Mouse (Mus musculus): ENCODE measurements around the gene Cs. TPM values are rescaled to one million over a fixed set of nuclear protein-coding genes. Genes with fewer than 3 reads are reported as not detected.

The Cs gene
- polyA plus RNA-seq, 1 experiment from 2014 or later, result 211 TPM

GRCm38 (mm10) chr10:128368402-128369217 is 31.1 kb downstream of the Cs start, which contains the start of gene Coq10a:
Gene Coq10a, minus strand, starts transcription at chr10:128368997.
- Histone ChIP-seq H3K27ac (ENCODE audit: low read depth) (peak within 1 kb of the TSS; percentile 96), H3K9ac (peak within 1 kb of the TSS; percentile 70), H3K9me3 (ENCODE audit: low read depth, low read length) (no peaks in the 10 kb centered on the region), H3K36me3 (ENCODE audit: insufficient read depth) (peaks cover 9% of the 10 kb centered on the region), H3K27me3 (ENCODE audit: insufficient read depth, low read length) (no peaks in the 10 kb centered on the region), H3K4me1 (ENCODE audit: insufficient read depth) (peaks cover 8% of the 10 kb centered on the region), H3K4me3 (ENCODE audit: low read depth, low read length) (peak within 1 kb of the TSS; percentile 69), H3K4me2 (peak within 1 kb of the TSS; percentile 93)
- ATAC-seq (ENCODE audit: insufficient read depth) (peak; percentile 97), DNase-seq (peak; percentile 92)
- WGBS, result under 1% methylated on average over 82 of the region's 87 CpGs
- TF ChIP-seq CTCF (IDR thresholded peaks at IDR 0.05; ENCODE audit: low read depth), result no peak

GRCm38 (mm10) chr10:128369218-128369543 is 31.6 kb downstream of the Cs start:
- H3K27ac ChIP-seq (ENCODE audit: low read depth), result peak overlapping the region; percentile 96
- no peaks in the 10 kb centered on the region for H3K27me3 ChIP-seq (ENCODE audit: insufficient read depth, low read length)
- H3K36me3 ChIP-seq (ENCODE audit: insufficient read depth), result peaks cover 6% of the 10 kb centered on the region
- H3K4me2 ChIP-seq, result peak overlapping the region; percentile 93
- no peak for TF ChIP-seq CTCF (IDR thresholded peaks at IDR 0.05; ENCODE audit: low read depth)
- DNase-seq, result no peak
- ATAC-seq (ENCODE audit: insufficient read depth), result no peak
- H3K9ac ChIP-seq, result peak overlapping the region; percentile 70
- H3K9me3 ChIP-seq (ENCODE audit: low read depth, low read length), result no peaks in the 10 kb centered on the region
- peak overlapping the region; percentile 69 for H3K4me3 ChIP-seq (ENCODE audit: low read depth, low read length)
- peaks cover 8% of the 10 kb centered on the region for H3K4me1 ChIP-seq (ENCODE audit: insufficient read depth)
- WGBS, result 3% methylated on average over 9 of the region's 9 CpGs

GRCm38 (mm10) chr10:128369599-128369998 is 32.1 kb downstream of the Cs start:
- H3K36me3 ChIP-seq (ENCODE audit: insufficient read depth), result peaks cover 6% of the 10 kb centered on the region
- H3K4me1 ChIP-seq (ENCODE audit: insufficient read depth), result peaks cover 8% of the 10 kb centered on the region
- no peaks in the 10 kb centered on the region for H3K9me3 ChIP-seq (ENCODE audit: low read depth, low read length)
- H3K4me3 ChIP-seq (ENCODE audit: low read depth, low read length), result peak overlapping the region; percentile 69
- DNase-seq (no peak), ATAC-seq (ENCODE audit: insufficient read depth) (no peak)
- H3K27me3 ChIP-seq (ENCODE audit: insufficient read depth, low read length), result no peaks in the 10 kb centered on the region
- H3K27ac ChIP-seq (ENCODE audit: low read depth), result peak overlapping the region; percentile 96
- 0 out of 2 replicates have a peak overlapping the region, but pooled peaks have one; percentile 70 for H3K9ac ChIP-seq
- no peak for TF ChIP-seq CTCF (IDR thresholded peaks at IDR 0.05; ENCODE audit: low read depth)
- peak overlapping the region; percentile 93 for H3K4me2 ChIP-seq
- WGBS, result 69% methylated on average over 6 of the region's 6 CpGs

- H3K4me2 ChIP-seq, result no peak overlapping the region
- TF ChIP-seq CTCF (IDR thresholded peaks at IDR 0.05; ENCODE audit: low read depth), result no peak
- H3K27ac ChIP-seq (ENCODE audit: low read depth), result no peak overlapping the region
- WGBS, result 55% methylated on average over 6 of the region's 6 CpGs
- H3K9me3 ChIP-seq (ENCODE audit: low read depth, low read length), result no peaks in the 10 kb centered on the region
- no peak overlapping the region for H3K9ac ChIP-seq
- DNase-seq, result no peak
- ATAC-seq (ENCODE audit: insufficient read depth), result no peak
- peaks cover 8% of the 10 kb centered on the region for H3K4me1 ChIP-seq (ENCODE audit: insufficient read depth)
- H3K27me3 ChIP-seq (ENCODE audit: insufficient read depth, low read length), result no peaks in the 10 kb centered on the region
- H3K4me3 ChIP-seq (ENCODE audit: low read depth, low read length), result no peak overlapping the region
- peaks cover 3% of the 10 kb centered on the region for H3K36me3 ChIP-seq (ENCODE audit: insufficient read depth)
Observed at GRCm38 (mm10) chr10:128370021-128370420, 32.5 kb downstream of the Cs start.

GRCm38 (mm10) chr10:128370601-128371000 is 33.1 kb downstream of the Cs start:
- DNase-seq, result no peak
- Histone ChIP-seq H3K4me1 (ENCODE audit: insufficient read depth) (peaks cover 8% of the 10 kb centered on the region), H3K27ac (ENCODE audit: low read depth) (no peak overlapping the region), H3K9me3 (ENCODE audit: low read depth, low read length) (no peaks in the 10 kb centered on the region), H3K4me3 (ENCODE audit: low read depth, low read length) (no peak overlapping the region), H3K9ac (no peak overlapping the region), H3K36me3 (ENCODE audit: insufficient read depth) (no peaks in the 10 kb centered on the region), H3K27me3 (ENCODE audit: insufficient read depth, low read length) (no peaks in the 10 kb centered on the region), H3K4me2 (no peak overlapping the region)
- no peak for TF ChIP-seq CTCF (IDR thresholded peaks at IDR 0.05; ENCODE audit: low read depth)
- no peak for ATAC-seq (ENCODE audit: insufficient read depth)
- 57% methylated on average over 4 of the region's 4 CpGs for WGBS

- Histone ChIP-seq H3K4me3 (ENCODE audit: low read depth, low read length) (no peak overlapping the region), H3K27me3 (ENCODE audit: insufficient read depth, low read length) (no peaks in the 10 kb centered on the region), H3K27ac (ENCODE audit: low read depth) (no peak overlapping the region), H3K9ac (no peak overlapping the region), H3K4me1 (ENCODE audit: insufficient read depth) (peaks cover 8% of the 10 kb centered on the region), H3K9me3 (ENCODE audit: low read depth, low read length) (no peaks in the 10 kb centered on the region), H3K36me3 (ENCODE audit: insufficient read depth) (no peaks in the 10 kb centered on the region), H3K4me2 (no peak overlapping the region)
- ATAC-seq (ENCODE audit: insufficient read depth), result no peak
- no peak for DNase-seq
- 77% methylated on average over 5 of the region's 5 CpGs for WGBS
- peak; percentile 24; the same call in 1 of the 2 replicates for TF ChIP-seq CTCF (IDR thresholded peaks at IDR 0.05; ENCODE audit: low read depth)
Observed at GRCm38 (mm10) chr10:128372142-128372541, 34.6 kb downstream of the Cs start.

- no peaks in the 10 kb centered on the region for H3K9me3 ChIP-seq (ENCODE audit: low read depth, low read length)
- no peak overlapping the region for H3K27ac ChIP-seq (ENCODE audit: low read depth)
- no peaks in the 10 kb centered on the region; the same call in 1 of the 2 replicates for H3K36me3 ChIP-seq (ENCODE audit: insufficient read depth)
- no peaks in the 10 kb centered on the region for H3K27me3 ChIP-seq (ENCODE audit: insufficient read depth, low read length)
- H3K4me2 ChIP-seq, result no peak overlapping the region
- ATAC-seq (ENCODE audit: insufficient read depth) (no peak), DNase-seq (no peak)
- H3K9ac ChIP-seq, result no peak overlapping the region
- 69% methylated on average over 6 of the region's 6 CpGs for WGBS
- H3K4me1 ChIP-seq (ENCODE audit: insufficient read depth), result 0 out of 2 replicates have a peak, but pooled peaks cover under 1% of the 10 kb centered on the region
- no peak overlapping the region for H3K4me3 ChIP-seq (ENCODE audit: low read depth, low read length)
- no peak for TF ChIP-seq CTCF (IDR thresholded peaks at IDR 0.05; ENCODE audit: low read depth)
Observed at GRCm38 (mm10) chr10:128372989-128373748, 35.6 kb downstream of the Cs start.
